In the genomic region with DNA sequence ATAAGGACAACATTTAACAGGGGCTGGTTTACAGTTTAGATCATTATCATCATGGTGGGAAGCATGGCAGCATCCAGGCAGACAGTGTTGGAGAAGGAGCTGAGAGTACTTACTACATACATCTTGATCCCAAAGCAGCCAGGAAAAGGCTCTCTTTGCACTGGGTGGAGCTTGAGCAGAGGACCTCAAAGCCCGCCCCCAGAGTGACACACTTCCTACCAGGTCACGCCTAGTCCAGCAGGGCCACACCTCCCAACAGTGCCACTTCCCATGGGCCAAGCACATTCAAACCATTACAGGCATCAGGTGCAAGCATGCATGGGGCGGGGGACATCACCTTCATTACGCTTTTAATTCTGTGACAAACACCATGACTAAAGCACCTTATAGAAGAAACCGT, we compare ENCODE assay signal across 9 mouse cellular contexts. TPM values are rescaled to one million over a fixed set of nuclear protein-coding genes. Genes with fewer than 3 reads are reported as not detected.
DNase-seq lines count a peak whose midpoint lies in the region; ATAC-seq and TF ChIP-seq lines count a peak whose summit lies in the region.
"Had no signal": no experiment of that assay in that cellular context is flagged by ENCODE, and none has a peak within 500 bp of the region (broad histone marks: within the 10 kb centered on the region; RNA-seq: fewer than 3 reads in every experiment).

No protein-coding gene starts in this region.

- ATAC-seq in embryonic facial prominence, embryonic 14.5 days (ENCODE audit: low read depth), result no peak
- no peak for ATAC-seq in hindbrain, embryonic 16.5 days

- no peak overlapping the region for H3K4me3 ChIP-seq in embryonic facial prominence, embryonic 14.5 days (ENCODE audit: low read depth, low read length)
- H3K4me3 ChIP-seq in liver, adult 2 months (ENCODE audit: insufficient read depth, low read depth, low read length), result no peak overlapping the region
- H3K4me3 ChIP-seq in hindbrain, embryonic 16.5 days (ENCODE audit: low read length), result no peak overlapping the region
- H3K4me3 ChIP-seq: limb, embryonic 12.5 days had no signal

- H3K27ac ChIP-seq in embryonic facial prominence, embryonic 14.5 days (replicated peaks; ENCODE audit: low read depth, low read length), result no peak overlapping the region
- no peak overlapping the region for H3K27ac ChIP-seq in liver, adult 2 months (replicated peaks; ENCODE audit: insufficient read depth, low read depth, low read length)
- H3K27ac ChIP-seq in hindbrain, embryonic 16.5 days (ENCODE audit: low read depth, low read length), result no peak overlapping the region
- H3K27ac ChIP-seq: limb, embryonic 12.5 days had no signal

- H3K79me2 ChIP-seq in liver, adult 2 months (ENCODE audit: control insufficient read depth, insufficient read depth, low read length), result peaks cover 26% of the 10 kb centered on the region

- H3K9me3 ChIP-seq in embryonic facial prominence, embryonic 14.5 days (ENCODE audit: control insufficient read depth, low read length), result no peaks in the 10 kb centered on the region
- H3K9me3 ChIP-seq in hindbrain, embryonic 16.5 days (ENCODE audit: control insufficient read depth, low read length), result no peaks in the 10 kb centered on the region
- H3K9me3 ChIP-seq: limb, embryonic 12.5 days had no signal

- no peaks in the 10 kb centered on the region for H3K36me3 ChIP-seq in embryonic facial prominence, embryonic 14.5 days (ENCODE audit: control insufficient read depth, insufficient read depth, low read length)
- H3K36me3 ChIP-seq in liver, adult 2 months (ENCODE audit: control insufficient read depth, insufficient read depth, low read length), result no peaks in the 10 kb centered on the region
- no peaks in the 10 kb centered on the region for H3K36me3 ChIP-seq in hindbrain, embryonic 16.5 days (ENCODE audit: control insufficient read depth, insufficient read depth, low read length)
- H3K36me3 ChIP-seq: limb, embryonic 12.5 days had no signal

- no peaks in the 10 kb centered on the region for H3K27me3 ChIP-seq in embryonic facial prominence, embryonic 14.5 days (replicated peaks; ENCODE audit: control insufficient read depth, insufficient read depth, low read length)
- no peaks in the 10 kb centered on the region for H3K27me3 ChIP-seq in liver, adult 2 months (ENCODE audit: control insufficient read depth, insufficient read depth, low read length)
- no peaks in the 10 kb centered on the region for H3K27me3 ChIP-seq in hindbrain, embryonic 16.5 days (replicated peaks; ENCODE audit: control insufficient read depth, insufficient read depth, low read length)
- H3K27me3 ChIP-seq: limb, embryonic 12.5 days had no signal

- no peak overlapping the region for H3K9ac ChIP-seq in embryonic facial prominence, embryonic 14.5 days (ENCODE audit: low read depth, low read length)
- no peak overlapping the region for H3K9ac ChIP-seq in liver, adult 2 months (ENCODE audit: low read depth, low read length)
- no peak overlapping the region for H3K9ac ChIP-seq in hindbrain, embryonic 16.5 days (ENCODE audit: low read depth, low read length)
- H3K9ac ChIP-seq: limb, embryonic 12.5 days had no signal

- peak; percentile 63 for DNase-seq in urinary bladder, postnatal 14 days (ENCODE audit: low spot score)
- DNase-seq in urinary bladder, postnatal 36 days (ENCODE audit: low spot score in 2 of 2), result no peak
- peak; percentile 28 for DNase-seq in embryonic facial prominence, embryonic 14.5 days (ENCODE audit: low spot score)
- peak; percentile 81 for DNase-seq in liver, adult 2 months (ENCODE audit: extremely low read depth, low read depth, low spot score)
- DNase-seq in spleen, postnatal 10 days (ENCODE audit: low spot score in 2 of 2), result peak; percentile 27 to 77
- DNase-seq in left cerebral cortex, postnatal 14 days (ENCODE audit: low spot score in 2 of 2), result no peak
- DNase-seq in right cerebral cortex, postnatal 36 days (ENCODE audit: low spot score in 2 of 2), result no peak

- H3K4me2 ChIP-seq in embryonic facial prominence, embryonic 14.5 days (ENCODE audit: low read depth, low read length), result no peak overlapping the region
- no peak overlapping the region for H3K4me2 ChIP-seq in hindbrain, embryonic 16.5 days (ENCODE audit: low read length)
- H3K4me2 ChIP-seq: limb, embryonic 12.5 days had no signal

- WGBS in embryonic facial prominence, embryonic 14.5 days, result 38% methylated on average over 5 of the region's 5 CpGs
- 28% methylated on average over 5 of the region's 5 CpGs for WGBS in liver, adult 2 months
- 39% methylated on average over 5 of the region's 5 CpGs for WGBS in hindbrain, embryonic 16.5 days

- peaks cover 15% of the 10 kb centered on the region for H3K4me1 ChIP-seq in embryonic facial prominence, embryonic 14.5 days (ENCODE audit: control insufficient read depth, insufficient read depth, low read length)
- peaks cover 14% of the 10 kb centered on the region for H3K4me1 ChIP-seq in liver, adult 2 months (ENCODE audit: control insufficient read depth, insufficient read depth, low read length)
- H3K4me1 ChIP-seq in hindbrain, embryonic 16.5 days (ENCODE audit: control insufficient read depth, insufficient read depth, low read depth, low read length), result peaks cover 20% of the 10 kb centered on the region

- intact Hi-C loops in left cerebral cortex, postnatal 14 days (cut with DNase I), result no loop called here

- no peak for TF ChIP-seq CTCF in liver, adult 2 months (IDR thresholded peaks at IDR 0.05; ENCODE audit: low read depth, low read length)

- no peak for TF ChIP-seq POLR2A in liver, adult 2 months (IDR thresholded peaks at IDR 0.05; ENCODE audit: extremely low read depth, insufficient read depth, low read length)

RNA-seq across cellular contexts. Expression of a gene that starts 2.2 kb away (rescaled TPM):
- 67.6 and 75.8 TPM in 2 replicates for polyA plus RNA-seq in embryonic facial prominence, embryonic 14.5 days (2014; fragmentation: Nextera tagmentation; extraction: Ambion mirVana)
- total RNA-seq in liver, adult 2 months (2014; rRNA removed), result 22.3 and 35.2 TPM in 2 replicates
- 38.1 and 49.2 TPM in 2 replicates for polyA plus RNA-seq in liver, adult 2 months (2012; rRNA removed)
- total RNA-seq in left cerebral cortex, postnatal 14 days (2021), result 100 to 1,000 TPM; 143 to 147 TPM
- polyA plus RNA-seq in hindbrain, embryonic 16.5 days (2015; fragmentation: Nextera tagmentation; extraction: Ambion mirVana), result 102 and 105 TPM in 2 replicates

RNA-seq across cellular contexts. Expression of a gene that starts 10.7 kb away (rescaled TPM):
- 20.7 and 21.5 TPM in 2 replicates for polyA plus RNA-seq in embryonic facial prominence, embryonic 14.5 days (2014; fragmentation: Nextera tagmentation; extraction: Ambion mirVana)
- total RNA-seq in liver, adult 2 months (2014; rRNA removed), result 2.4 and 3.6 TPM in 2 replicates
- 13.0 and 14.8 TPM in 2 replicates for polyA plus RNA-seq in liver, adult 2 months (2012; rRNA removed)
- 10 to 100 TPM; 59.1 to 66.7 TPM for total RNA-seq in left cerebral cortex, postnatal 14 days (2021)
- 13.2 and 16.9 TPM in 2 replicates for polyA plus RNA-seq in hindbrain, embryonic 16.5 days (2015; fragmentation: Nextera tagmentation; extraction: Ambion mirVana)

RNA-seq across cellular contexts. Expression of a gene that starts 42.3 kb away (rescaled TPM):
- polyA plus RNA-seq in embryonic facial prominence, embryonic 14.5 days (2014; fragmentation: Nextera tagmentation; extraction: Ambion mirVana), result 10.3 and 14.4 TPM in 2 replicates
- total RNA-seq in liver, adult 2 months (2014; rRNA removed), result 17.2 and 18.3 TPM in 2 replicates
- 42.5 and 49.7 TPM in 2 replicates for polyA plus RNA-seq in liver, adult 2 months (2012; rRNA removed)
- total RNA-seq in left cerebral cortex, postnatal 14 days (2021), result 10 to 100 TPM; 52.8 to 55.3 TPM
- 43.7 and 50.4 TPM in 2 replicates for polyA plus RNA-seq in hindbrain, embryonic 16.5 days (2015; fragmentation: Nextera tagmentation; extraction: Ambion mirVana)

RNA-seq across cellular contexts. Expression of a gene that starts 42.5 kb away (rescaled TPM):
- 31.2 and 37.0 TPM in 2 replicates for polyA plus RNA-seq in embryonic facial prominence, embryonic 14.5 days (2014; fragmentation: Nextera tagmentation; extraction: Ambion mirVana)
- 3.5 and 5.2 TPM in 2 replicates for total RNA-seq in liver, adult 2 months (2014; rRNA removed)
- polyA plus RNA-seq in liver, adult 2 months (2012; rRNA removed), result 6.1 TPM in 2 replicates
- total RNA-seq in left cerebral cortex, postnatal 14 days (2021), result 10 to 100 TPM; 15.0 to 20.2 TPM
- 56.9 and 59.5 TPM in 2 replicates for polyA plus RNA-seq in hindbrain, embryonic 16.5 days (2015; fragmentation: Nextera tagmentation; extraction: Ambion mirVana)

RNA-seq across cellular contexts. Expression of a gene that starts 53.7 kb away (rescaled TPM):
- polyA plus RNA-seq in embryonic facial prominence, embryonic 14.5 days (2014; fragmentation: Nextera tagmentation; extraction: Ambion mirVana), result 69.6 TPM in 2 replicates
- total RNA-seq in liver, adult 2 months (2014; rRNA removed), result 6.7 and 8.6 TPM in 2 replicates
- 12.7 and 17.8 TPM in 2 replicates for polyA plus RNA-seq in liver, adult 2 months (2012; rRNA removed)
- 10 to 100 TPM; 42.7 to 43.6 TPM for total RNA-seq in left cerebral cortex, postnatal 14 days (2021)
- 44.7 and 59.9 TPM in 2 replicates for polyA plus RNA-seq in hindbrain, embryonic 16.5 days (2015; fragmentation: Nextera tagmentation; extraction: Ambion mirVana)

Comparison
In these comparisons a context has a peak if more than half of its experiments do, and no peak if none do; other contexts are left out.
1. DNase-seq: peak in urinary bladder, postnatal 14 days (single experiment), embryonic facial prominence, embryonic 14.5 days (single experiment), liver, adult 2 months (single experiment) and spleen, postnatal 10 days (2 of 2); none in urinary bladder, postnatal 36 days (0 of 2), left cerebral cortex, postnatal 14 days (0 of 2) and right cerebral cortex, postnatal 36 days (0 of 2).